Mouse (Mus musculus): Measurements from ENCODE around the gene Alg14. TPM values are rescaled to one million over a fixed set of nuclear protein-coding genes. Genes with fewer than 3 reads are reported as not detected.

The Alg14 gene
- total RNA-seq, 2 experiments from 2014 or later, result 8.4 to 20.4 TPM

DNA sequence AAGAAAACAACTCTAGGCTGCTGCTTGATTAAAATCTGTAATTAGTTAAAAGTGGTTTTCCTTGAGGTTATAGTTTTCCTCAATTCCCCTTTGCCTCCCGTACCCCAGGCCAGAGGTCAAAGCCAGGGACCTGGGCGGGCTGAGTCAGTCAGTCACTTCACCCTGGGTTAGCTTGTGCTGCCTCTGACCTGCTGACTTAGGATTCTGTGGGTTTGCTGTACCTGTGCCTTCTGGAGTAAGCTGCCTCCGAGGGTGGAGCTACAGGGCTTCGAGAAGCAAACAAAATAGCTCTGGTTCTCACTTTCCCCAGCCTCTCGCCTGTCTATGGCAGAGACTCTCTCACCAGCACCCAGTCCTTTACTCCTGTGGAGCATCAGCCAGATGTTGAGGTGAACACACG lies 67.3 kb downstream of the Alg14 start:
- ATAC-seq (replicated peaks; ENCODE audit: poor library complexity, severe bottlenecking), result no peak

DNA sequence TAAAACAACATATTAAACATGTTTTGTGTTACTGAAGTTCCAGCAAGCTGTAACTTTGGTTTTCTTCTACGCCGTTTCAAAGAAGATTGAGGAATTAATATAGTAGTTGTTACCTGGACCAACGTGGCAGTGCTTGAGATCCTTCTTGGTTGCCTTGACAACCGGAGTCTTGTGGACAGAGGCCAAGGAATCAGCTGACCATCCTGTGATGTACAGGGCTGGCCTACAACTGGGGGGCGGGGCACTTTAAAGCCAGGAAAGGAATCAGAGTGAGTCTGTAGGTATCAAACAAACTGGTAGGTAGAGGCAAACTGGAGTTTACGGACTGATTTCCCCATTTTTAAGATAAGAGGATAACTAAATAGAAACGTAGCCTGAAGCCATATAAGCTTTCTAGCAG lies 67.7 kb downstream of the Alg14 start:
- ATAC-seq (replicated peaks; ENCODE audit: poor library complexity, severe bottlenecking), result no peak

DNA sequence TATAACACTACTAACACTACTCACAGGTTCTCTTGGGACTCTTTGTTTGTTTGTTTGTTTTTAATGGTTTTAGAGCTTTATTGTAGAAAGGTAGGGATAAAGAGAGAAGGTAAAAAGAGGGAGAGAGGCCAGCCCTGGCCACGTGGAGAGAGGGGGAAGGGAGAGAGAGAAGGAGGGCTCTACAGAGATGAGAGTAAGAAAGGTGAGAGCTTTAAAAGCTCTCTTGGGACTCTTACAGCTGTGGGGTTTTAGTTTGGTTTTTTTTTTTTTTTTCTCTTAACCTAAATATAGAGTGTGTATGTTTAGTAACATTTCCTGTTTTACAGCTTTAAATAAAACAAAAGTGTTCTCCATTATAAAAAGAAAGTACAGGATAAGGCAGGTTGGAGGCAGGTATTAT lies 70.4 kb downstream of the Alg14 start:
- no peak for ATAC-seq (replicated peaks; ENCODE audit: poor library complexity, severe bottlenecking)

DNA sequence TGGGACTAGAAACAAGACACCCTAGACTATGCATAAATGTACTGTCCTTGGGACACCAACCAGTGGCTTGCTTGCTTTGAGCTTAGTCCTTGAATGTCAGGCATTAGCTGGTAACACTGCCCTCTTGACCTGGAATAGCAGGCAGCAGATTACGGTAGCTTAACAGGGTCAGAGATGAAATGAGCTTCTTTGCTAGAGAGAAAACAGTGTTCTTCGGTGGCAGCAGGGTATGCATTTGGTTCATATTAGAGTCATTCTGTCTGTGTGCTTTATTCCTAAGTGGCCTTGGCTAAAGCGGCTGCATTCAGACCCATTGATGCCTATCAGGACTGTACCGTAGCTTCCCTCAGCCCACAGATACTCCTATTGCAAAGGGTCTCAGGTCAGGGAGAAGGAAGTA lies 72.8 kb downstream of the Alg14 start:
- ATAC-seq (replicated peaks; ENCODE audit: poor library complexity, severe bottlenecking), result no peak

DNA sequence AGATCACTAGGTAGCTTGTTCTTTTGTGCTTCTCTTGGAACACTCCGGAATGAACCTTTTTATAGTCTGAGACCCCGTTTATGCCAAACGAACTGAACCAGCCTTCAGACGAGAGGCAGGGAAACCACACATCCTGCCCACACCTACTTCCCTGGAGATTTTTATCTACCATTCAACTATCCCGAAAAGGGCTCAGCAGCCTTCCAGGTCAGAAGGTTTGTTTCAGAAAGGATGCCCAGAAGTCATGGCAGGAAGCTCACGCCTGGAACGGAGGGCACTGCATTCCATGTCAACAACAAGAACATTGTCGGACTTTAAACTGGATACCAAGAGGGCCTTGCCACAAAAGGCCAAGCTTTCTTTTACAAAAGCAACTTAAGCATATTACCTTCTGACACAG lies 73.6 kb downstream of the Alg14 start:
- no peak for ATAC-seq (replicated peaks; ENCODE audit: poor library complexity, severe bottlenecking)

DNA sequence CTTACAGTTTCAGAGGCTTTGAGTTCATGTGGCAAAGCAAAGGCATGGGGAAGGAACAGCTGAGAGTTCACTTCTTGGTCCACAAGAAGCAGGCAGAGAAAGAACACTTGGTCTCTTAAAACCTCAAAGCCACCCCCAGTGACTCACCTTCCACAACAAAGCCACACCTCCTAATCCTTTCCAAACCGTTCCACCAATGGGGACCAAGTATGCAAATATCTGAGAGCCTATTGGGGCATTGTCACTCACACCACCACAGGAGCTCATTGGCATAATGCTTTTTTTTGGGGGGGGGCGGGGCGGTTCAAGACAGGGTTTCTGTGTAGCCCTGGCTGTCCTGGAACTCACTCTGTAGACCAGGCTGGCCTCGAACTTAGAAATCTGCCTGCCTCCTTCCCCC lies 77.0 kb downstream of the Alg14 start:
- no peak for ATAC-seq (replicated peaks; ENCODE audit: poor library complexity, severe bottlenecking)

DNA sequence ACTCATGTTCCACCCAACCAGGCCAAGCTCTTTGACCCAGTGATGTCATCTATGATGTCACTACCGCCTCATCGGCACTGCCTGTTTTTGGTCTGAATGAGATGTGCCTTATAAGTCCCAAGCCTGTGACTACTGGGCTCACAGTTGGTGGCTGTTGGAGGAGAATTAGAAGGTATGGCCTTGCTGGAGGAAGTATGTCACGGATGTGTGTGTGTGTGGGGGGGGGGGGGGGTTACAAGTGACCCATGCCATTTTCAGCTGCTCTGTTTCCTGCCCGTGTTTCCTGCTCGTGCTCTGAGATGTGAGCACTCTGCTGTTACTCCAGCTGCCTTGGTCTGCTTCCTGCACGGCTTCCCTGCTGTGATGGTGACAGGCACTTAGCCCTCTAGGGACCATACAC lies 77.9 kb downstream of the Alg14 start:
- peak; percentile 67 for ATAC-seq (replicated peaks; ENCODE audit: poor library complexity, severe bottlenecking)

DNA sequence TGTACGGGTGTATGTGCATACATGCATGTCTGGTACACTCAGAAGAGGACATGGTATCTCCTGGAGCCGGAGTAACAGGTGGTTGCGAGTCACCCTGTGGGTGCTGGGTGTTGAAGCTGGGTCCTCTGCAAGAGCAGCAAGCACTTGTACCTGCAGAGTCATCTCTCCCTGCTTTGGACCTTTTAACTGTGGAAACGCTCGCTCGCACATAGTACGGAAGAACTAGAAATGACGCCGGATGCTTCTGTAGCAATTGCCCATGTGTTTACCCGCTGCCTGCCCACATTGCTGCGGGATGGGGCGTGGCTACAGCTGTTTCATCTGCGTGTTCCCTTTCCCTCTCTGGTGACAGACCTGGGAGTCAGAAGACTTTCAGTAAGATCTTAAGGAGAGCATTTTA lies 78.7 kb downstream of the Alg14 start:
- ATAC-seq (replicated peaks; ENCODE audit: poor library complexity, severe bottlenecking), result peak; percentile 81

DNA sequence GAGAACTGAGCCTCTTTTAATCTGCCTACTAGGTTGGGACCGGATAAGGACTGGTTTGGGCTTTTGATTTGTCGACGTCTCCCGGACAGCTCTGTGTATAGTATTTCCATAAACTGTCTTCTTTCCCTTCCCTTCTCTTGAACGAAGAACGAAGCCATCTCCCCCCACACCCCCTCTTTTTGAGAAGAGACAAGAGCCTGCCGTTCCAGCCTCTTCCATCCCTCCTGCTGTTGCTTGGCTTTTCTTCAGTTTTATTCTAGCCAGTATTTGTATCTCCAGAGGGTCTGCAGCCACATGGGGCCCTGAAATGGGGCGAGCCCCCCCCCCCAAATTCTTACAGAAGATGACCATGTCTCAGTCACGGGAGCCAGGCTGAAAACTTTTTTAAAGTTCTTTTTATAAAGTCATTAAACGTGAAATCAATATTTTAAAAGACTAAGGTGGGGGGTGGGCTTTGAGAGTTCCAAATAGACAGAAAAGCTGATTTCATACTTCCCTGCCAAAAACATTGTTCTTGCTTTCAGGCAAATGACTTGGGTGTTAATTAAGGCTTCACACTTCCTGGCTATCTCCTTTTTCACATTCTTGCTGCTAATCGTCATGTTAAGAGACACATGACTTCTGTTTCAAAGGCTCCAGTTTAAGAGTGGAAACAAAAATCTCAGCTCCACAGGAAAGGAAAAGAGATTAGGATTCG lies 79.4 kb downstream of the Alg14 start:
- no peak for ATAC-seq (replicated peaks; ENCODE audit: poor library complexity, severe bottlenecking)

DNA sequence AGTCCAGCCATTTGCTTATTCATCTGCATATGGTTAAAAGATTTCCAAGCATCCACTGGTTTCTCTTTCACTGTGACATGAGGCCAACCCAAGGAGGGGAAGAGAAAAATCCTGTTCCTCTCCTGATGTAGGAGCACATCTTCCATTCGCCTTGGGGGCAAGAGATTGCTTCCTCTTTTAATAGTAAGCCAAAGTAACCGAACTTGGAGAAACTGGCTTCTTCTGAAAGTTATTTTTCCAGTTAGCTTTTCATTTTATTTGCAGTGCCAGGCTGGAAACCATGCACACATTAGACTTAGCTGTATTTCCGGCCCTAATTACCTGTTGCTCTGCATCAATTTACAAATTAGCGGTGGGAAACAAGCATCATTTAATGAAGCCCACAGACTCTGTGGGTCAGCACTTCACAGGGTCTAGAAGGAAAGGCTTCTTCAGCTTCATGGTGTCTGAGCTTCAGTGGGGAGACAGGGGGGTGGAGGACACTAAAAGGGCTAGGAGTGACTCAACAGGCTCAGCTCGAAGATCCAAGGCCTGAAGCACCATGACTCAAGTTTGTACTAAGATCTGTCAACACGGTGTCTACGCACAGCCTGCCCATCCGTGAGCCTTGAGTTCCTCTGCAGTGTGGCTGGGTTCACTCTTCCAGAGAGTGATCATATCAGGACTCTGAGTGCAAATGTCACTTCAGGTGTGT lies 80.1 kb downstream of the Alg14 start:
- peak; percentile 62 for ATAC-seq (replicated peaks; ENCODE audit: poor library complexity, severe bottlenecking)

DNA sequence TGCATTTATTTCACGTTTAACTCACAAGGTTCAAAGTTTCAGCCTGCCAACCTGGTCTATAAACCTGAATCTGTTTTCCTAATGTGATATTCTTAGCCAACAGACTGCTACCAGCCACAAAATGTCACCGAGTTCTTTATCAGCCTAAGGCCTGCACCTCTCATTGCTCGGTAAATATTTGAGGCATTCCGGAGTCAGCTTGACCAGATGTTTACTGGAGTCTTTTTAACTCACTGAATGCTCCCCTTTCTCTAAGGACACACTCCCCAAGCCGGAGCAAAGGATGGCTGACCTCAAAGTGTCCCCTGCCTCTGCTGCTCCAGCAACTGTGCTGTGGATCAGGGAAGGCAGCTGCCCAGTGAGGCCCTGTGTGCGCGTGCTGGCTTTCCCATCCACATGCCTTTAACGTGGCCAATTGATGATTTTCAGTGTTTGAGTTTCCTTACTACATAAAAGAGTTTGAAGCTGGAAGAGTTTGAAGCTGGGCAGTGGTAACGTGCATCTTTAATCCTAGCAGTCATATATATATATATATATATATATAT lies 82.4 kb downstream of the Alg14 start:
- no peak for ATAC-seq (replicated peaks; ENCODE audit: poor library complexity, severe bottlenecking)

DNA sequence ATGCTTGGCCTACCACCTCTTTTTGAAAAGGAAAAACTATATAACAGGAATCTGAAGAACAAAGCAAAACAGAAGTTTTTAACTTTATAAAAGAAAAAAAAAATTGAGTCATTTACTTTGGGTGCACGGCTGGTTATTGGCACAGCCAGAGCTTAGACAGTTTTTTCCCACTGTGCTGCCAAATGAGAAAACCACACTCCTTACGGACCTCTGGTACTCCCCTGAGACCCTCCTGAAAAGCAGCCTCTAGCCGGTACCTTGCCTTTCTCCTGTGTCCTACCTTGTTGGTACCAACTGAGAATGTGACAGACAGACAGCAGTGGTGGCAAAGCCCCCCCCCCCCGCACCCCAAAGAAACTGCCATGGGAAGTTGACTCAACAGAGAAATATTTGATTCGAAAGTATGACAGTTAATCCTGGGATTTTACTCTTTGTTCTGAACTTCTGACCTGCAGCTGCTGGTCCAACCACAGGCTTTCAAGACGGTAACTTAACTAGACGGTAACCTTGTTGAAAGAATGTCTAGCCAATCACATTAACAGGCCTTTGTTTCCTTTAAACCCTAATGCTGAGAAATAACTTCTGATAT lies 84.1 kb downstream of the Alg14 start:
- ATAC-seq (replicated peaks; ENCODE audit: poor library complexity, severe bottlenecking), result no peak

DNA sequence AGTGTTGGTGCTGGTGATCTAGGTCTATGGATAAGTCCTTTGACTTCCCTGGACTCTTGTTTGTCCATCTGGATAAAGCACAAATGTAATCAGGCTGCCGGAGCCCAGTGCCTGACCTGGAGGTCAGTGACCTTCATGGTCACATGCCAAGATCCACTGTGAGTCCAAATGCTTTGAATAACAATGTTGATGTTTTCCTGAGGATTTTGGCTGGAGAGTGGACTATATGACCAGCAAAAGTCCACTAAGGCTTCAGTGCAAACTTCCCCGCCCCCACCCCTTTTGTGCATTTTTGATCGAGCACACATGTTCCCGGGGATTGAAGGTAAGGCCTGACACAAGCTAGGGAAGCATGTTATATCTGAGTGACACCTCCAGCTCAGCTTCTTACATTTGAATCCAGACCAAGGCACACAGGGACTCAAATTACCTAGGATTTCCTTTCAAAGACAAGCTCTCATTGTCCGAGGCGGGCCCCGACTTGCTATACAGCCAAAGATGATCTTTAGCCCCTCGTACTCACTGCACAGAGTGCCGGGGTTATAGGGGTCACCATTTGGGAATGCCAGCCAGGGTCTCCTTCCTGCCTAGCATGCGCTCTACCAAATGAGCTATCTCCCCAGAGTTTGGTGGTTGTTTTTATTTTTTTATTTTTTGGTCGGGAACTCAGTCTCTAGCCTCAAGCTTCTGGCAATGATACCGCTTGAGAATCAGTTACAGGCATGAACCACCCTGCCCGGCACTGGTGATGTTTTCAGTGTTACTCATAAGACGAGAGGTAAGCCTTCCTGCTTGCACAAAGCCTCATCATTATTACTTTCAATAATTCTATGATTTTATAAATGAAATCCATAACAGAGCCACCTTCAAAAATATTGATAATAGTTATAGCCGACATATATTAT lies 87.4 kb downstream of the Alg14 start:
- no peak for ATAC-seq (replicated peaks; ENCODE audit: poor library complexity, severe bottlenecking)

DNA sequence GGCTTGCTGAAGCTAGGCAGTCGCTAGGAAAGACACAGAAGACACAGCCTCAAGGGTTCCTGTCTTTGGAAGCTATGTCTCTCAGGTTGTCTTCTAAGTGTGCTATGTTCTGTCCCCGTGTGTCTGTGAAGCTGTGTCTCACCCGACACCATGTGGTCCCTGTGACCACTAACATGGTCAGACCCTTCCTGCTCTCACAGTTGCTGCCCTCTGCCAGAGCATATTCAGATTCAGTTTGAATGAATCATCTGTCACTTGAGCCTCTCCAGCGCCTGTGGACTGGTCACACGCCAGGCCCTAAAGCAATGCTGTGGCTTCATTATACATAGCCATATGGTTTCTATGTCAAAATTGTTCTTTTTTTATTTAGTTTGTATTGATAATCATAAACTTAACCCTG lies 88.1 kb downstream of the Alg14 start:
- no peak for ATAC-seq (replicated peaks; ENCODE audit: poor library complexity, severe bottlenecking)

DNA sequence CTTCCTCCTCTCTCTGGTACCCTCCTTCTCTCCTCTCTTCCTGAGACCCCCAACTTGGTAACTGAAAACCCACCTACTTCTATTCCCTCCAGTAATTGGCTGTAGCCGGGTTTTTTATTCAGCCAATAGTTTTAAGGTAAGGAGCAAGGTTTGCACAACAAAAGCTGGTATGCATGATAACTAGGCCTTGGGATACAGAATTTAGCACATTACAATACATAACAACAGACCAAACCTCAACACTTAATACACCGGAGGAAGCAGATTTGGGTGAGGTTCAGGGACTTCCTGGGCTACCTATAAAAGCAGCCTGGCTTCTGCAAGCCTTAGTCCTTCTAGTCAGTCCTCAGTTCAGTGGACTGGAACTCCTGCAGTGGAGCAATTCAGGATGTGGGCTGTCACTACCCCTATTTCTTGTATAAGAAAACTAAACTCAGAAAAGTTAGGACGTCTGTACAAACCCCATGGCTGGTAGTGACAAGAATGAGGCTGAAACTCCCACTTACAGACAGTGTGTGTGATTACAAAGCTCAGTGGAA lies 96.0 kb downstream of the Alg14 start:
- peak; percentile 12; the same call in 1 of the 2 replicates for ATAC-seq (replicated peaks; ENCODE audit: poor library complexity, severe bottlenecking)

DNA sequence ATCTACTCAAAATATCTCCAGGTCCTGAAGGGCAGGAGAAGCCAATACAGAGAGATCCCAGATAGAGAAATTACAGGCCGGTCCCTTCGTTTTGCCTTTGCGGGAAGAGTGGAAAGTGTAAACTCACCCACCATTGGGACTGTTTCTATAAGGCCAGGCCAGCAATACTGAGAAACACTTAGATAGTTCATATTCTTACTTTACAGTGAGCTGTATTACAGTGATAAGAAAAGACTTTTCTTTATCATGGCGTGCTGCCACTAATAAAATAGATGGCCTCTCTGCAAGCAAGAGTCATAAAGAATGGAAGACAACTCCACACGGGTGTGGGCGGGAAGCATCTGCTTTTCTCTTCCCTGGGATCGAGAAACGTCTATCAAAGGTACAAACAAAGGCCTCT lies 97.8 kb downstream of the Alg14 start:
- ATAC-seq (replicated peaks; ENCODE audit: poor library complexity, severe bottlenecking), result no peak

DNA sequence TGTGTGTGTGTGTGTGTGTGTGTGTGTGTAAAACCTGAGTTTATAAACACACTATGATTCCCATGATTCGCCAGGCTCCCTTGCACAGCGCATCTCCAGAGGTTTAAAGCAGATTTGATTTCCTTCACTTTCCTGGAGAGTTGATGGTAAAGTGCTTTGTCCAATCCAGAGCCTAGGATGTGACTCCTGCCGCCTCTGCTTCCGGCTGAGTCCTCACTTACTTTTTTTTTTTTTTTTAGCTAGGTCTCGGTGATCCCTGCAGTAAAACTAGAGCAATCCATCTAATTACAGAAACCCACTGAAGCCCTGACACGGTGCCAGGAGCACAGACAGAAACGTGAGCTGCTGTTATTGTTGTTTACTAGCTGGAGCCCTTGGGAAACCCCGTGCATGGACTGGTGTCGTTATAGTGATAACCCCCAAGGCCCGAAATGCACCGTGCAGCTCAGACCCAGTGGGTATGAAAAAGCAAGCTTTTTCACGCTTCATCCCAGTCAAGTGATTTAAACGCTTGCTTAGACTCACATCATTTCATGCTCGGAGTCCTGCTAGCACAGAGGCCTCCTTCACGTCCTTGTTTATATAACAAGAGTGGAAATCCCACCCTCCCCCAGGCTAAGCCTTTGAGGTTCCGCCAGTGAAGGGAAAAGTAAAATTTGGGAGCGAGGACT lies 98.4 kb downstream of the Alg14 start:
- ATAC-seq (replicated peaks; ENCODE audit: poor library complexity, severe bottlenecking), result no peak

DNA sequence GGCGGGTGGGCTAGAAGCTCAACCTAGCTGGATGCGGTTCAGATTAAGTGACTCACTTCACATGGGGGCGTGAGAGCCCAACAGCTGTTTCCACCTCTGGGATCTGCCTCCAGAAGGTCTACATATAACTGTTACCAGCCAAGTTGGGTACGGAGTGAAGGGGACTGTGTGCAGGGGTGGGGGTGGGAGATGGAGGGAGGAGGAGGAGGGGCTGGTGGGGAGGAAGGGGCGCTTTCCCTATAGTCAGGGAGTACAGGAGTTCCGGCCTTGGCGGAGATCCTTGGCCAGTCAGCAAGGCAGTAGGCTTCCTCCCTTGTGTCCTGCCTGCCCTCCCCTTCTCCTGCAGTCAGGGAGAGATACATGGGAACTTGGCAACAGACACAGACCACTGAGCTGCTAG lies 99.2 kb downstream of the Alg14 start:
- ATAC-seq (replicated peaks; ENCODE audit: poor library complexity, severe bottlenecking), result no peak

DNA sequence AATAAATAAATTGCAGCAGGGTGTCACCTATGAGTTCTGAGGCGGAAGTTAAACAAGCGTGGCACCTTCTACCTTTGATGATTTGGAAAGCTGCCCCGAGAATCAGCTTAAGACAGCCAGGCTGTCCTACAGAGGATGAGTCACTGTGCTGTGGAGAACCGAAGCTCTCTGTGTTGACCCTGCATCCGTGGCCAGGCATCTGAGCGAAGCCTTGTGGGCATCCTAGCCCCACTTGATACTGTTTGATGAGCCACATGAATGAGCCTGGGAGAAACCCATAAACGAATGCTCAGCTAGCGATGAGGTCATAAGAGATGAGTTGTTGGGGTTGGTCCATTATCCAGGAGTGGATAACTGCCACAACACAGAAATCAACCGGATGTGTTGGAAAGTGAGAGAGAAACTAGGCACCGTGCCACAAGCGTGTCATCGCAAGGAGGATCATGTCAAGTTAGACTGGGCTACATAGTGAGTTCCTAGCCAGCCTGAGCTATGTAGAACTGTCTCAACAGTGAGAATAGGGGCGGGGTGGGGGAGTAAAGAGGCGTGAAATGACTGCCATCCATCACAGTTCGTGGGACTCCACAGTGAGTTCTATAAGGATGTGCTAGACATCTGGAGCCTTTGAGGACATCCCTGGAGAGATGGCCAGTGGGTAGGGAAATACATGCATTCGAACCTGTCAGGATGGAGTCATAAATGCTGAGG lies 104.2 kb downstream of the Alg14 start:
- ATAC-seq (replicated peaks; ENCODE audit: poor library complexity, severe bottlenecking), result no peak
